Mouse (Mus musculus) B cell, adult 2 months (primary cell): ENCODE data around the gene Slc30a3.
A peak's percentile ranks its signal among the peaks of the same experiment; 100 is the strongest.

Experiments
- DNase-seq, 2 experiments: peaks; one replicate each; pipeline ENCODE4 v3.0.0; 2022

Slc30a3 gene

DNA sequence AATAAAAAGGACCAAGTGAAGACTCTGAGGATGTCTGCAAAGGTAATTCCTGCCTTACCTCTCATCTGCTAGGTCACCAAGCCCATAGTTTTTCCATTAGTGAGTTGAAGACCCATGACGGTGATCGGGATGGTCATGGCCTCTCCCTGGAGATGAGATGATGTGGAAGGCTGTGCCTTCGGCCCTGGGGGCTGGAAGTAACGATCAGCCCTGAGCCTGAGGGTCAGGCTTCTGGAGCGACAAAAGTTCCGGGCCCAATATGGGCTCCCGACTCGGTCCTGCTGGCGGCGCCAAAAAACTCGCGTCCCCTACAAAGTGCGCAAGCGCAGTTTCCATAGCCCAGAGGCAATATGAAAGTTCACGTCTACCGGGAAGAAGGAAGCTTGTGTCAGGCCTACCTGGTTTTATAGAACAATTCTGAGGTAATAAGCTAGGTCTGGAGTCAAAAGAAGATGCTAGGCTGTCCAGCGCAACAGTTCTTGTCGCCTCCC lies at the start of gene Slc30a3:
Gene Slc30a3 (minus strand): TSS at position 238 of the 491 bp plus-strand sequence.
- DNase-seq: no peak

DNA sequence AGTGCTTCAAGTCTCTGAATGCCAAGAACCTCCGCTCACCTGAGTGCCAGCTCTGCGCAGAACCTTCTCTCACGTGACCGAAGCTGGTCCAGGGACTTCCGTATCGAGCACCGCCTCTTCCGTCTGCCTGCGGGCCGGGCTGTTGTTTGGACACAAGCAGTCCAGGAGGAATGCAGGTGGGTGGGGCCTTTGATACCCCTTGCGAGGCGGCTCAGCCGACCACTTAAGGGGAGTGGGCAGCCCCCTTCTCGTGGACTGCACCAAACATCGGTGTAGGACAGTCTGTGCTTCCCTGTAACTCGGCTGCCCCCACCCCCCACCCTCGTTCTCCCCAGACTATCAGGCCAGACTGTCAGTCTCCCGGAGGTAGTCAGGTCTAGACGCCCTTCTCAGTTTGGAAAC lies 46.1 kb upstream of the Slc30a3 start, which contains the start of gene Mpv17:
Gene Mpv17 (minus strand): TSS at position 100 of the 402 bp plus-strand sequence.
- peak; percentile 71 to 75 for DNase-seq

DNA sequence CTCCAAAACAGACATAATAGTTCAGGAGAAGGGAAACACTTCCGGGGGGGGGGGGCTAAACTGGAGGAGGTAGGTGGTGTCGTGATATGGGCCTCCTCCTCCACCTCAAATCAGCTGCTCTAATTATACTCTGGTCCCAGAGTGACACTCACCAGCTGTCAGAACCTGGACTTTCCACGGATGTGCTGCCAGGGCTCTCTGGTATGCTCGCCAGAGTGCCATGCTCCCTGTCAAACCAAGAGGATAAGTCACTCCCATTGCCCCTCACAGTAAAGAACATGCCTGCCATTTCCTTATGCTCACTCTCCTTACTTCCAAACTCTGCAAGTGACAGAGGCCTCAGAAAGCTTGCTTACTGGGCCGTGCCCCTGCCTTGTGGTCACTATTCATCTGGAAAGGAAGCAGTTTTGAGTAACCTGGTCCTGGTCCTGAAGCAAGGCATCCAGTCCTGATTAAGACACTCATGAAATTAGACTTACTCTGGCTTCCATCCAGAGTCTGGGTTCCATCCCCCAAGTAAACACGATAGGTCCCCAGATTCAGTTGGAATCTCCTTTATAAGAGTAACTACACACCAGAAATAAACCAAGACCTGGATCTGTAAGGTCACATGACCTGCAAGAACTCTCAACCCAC lies 45.6 kb upstream of the Slc30a3 start:
- no peak for DNase-seq

GRCm38 (mm10) chr5:31151746-31152145 lies 43.7 kb upstream of the Slc30a3 start:
- no peak for DNase-seq

DNA sequence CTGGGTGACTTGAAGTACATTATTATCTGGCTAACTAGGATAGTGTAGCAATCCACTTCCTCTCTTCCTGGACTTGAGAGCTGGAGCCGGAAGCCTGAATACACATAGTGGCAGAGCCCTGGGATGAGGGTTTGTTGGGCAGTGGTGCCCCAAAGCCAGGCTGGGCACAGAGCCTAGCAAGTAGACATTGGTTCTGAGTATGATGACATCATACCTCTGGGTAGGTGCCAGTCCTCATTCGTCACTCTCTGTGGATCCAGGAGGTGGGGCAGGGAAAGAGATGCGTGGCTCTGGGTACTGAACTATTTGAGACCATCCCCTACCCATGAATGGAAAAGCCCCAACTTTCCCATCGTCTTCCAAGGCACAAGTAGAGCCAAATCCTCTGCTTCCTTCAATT lies 41.7 kb upstream of the Slc30a3 start:
- DNase-seq: no peak

DNA sequence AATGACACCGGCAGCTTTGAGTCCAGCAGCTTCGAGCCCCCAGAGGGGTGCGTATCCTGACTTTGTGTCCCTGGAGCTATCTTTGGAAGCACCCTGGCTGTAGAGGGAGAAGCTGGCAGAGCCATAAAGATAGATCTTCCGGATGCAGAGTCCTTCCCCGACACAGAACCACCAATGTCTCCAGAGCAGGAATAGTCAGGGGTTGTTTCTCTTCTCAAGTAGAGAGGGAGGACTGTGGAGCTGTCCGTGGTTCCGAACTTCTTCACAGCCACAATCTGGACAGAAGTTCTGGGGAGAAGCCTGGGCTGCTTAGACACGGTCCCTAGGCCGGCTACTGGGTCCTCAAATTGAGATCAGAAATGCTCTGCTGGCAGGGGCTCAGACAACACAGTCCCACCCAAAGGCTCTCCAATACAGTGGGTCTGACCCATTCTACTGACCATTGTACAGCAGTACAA lies 31.0 kb upstream of the Slc30a3 start:
- DNase-seq: no peak

DNA sequence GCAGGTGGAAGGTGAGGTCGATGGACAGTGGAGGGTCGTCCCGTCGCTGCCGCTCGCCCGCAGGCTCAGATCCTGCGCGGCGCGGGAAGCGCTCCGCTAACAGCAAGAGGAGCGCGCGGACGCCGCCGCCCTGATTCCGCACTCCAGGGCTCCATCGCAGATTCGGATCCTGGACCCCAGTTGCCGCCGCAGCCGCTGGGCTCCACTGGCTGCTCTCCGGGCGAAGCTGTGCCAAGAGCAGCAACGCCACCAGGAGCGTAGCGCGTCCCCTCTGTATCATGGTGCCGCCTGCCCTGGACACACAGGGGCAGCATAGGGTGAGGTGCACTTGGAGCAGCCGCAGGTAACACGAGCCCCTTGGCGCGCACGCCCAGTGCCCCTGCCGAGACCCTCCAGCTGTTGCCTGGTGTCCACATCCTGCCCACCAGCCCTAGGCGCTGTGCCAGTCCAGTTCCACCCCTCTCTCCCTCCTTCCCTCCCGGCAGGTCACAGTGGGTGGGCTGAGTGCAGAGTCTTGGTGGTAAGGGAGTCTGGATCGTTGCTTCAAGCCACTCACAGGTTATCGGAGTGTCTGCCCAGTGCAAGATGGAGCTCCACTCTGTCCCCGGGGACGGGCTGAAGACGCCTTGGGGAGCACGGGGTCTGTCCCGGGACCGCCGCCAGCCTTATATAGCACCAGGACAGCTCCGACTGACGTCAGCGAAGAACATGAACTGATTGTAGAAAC lies 30.4 kb upstream of the Slc30a3 start, which contains the start of gene Ucn:
Gene Ucn (minus strand): TSS at position 589 of the 727 bp plus-strand sequence.
- DNase-seq: no peak

DNA sequence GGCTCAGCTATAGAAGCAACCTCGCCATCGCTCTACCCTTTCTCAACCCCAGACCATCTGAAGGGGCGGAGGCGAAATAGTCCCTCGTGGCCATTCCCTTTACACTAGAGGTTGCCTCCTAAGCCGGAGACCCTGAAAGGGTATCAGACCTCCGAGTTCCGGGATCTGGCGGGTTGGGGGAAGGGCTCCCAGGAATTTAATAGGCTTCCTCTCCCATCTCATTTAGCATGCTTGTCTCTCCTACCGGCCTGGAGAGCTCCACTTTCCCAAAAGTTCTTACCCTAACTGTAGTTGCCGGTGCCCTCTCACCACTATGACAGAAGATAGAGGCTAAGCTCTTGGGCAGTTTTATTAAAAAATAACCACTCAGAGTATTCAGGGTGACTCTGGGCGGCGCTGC lies 29.6 kb upstream of the Slc30a3 start:
- no peak for DNase-seq

GRCm38 (mm10) chr5:31136730-31137424 lies 28.8 kb upstream of the Slc30a3 start:
- no peak for DNase-seq

DNA sequence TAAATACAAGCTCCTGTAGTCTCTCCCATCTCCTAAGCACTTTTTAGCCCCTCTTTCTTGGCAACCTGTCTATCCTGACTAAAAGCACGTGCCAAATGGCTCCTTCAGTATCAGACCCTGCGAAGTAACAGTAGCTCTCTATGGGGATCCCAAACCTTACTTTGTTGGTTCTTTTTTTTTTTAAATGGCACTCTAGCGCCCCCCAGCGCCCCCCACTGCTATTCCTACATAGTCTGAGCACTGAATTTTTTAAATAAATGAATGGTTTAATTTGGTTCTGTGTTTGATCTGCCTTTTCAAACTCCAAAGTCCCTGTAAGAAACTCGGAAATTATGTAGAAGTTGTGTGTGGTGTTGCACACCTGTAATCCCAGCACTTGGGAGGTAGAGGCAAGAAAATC lies 18.0 kb upstream of the Slc30a3 start:
- peak in 1 of 2 experiments; percentile 22 for DNase-seq

DNA sequence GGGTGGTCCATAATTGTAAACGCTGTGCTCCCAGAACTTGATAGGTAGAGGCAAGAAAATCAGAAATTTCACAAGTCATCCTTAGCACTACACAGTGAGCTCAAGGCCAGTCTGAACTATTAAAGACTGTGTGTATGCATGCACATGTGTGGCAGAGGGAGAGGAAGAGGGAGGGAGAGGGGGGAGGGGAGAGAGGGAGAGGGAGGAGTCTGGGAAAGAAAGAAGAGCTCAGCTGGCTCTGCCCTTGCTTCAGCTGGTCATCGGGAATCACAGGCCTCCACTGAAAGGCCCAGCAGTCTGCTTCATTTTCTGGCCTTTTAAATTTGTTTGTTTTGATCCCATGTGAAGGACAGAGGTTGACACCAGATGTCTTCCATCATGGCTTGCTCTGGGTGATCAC lies 15.4 kb upstream of the Slc30a3 start:
- no peak for DNase-seq

GRCm38 (mm10) chr5:31121111-31121510 lies 13.1 kb upstream of the Slc30a3 start:
- DNase-seq: no peak

DNA sequence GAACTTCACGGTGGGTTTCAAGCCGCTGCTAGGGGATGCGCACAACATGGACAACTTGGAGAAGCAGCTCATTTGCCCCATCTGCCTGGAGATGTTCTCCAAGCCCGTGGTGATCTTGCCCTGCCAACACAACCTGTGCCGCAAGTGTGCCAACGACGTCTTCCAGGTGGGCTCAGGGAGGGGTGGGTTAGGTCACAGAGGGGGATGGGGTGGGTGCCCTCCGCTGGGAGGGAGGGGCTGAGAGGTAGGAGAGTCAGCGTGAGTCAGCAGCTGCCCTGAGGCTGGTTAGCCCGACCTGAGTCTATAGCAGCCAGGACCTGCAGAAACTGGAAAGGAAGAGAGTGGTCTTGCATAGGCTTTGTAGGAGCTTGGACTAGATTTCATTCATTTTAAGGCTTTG lies 8.9 kb upstream of the Slc30a3 start:
- no peak for DNase-seq

GRCm38 (mm10) chr5:31116354-31116753 lies 8.3 kb upstream of the Slc30a3 start, which contains the start of gene Trim54:
Gene Trim54 (plus strand): TSS chr5:31116712.
- no peak for DNase-seq

- peak; percentile 30 to 43 for DNase-seq
Measured at GRCm38 (mm10) chr5:31110781-31111180, 2.7 kb upstream of the Slc30a3 start.

- DNase-seq: no peak
Measured at GRCm38 (mm10) chr5:31105814-31106335, 2.2 kb downstream of the Slc30a3 start, which contains the start of gene Dnajc5g. Gene Dnajc5g (plus strand): TSS chr5:31106285.

DNA sequence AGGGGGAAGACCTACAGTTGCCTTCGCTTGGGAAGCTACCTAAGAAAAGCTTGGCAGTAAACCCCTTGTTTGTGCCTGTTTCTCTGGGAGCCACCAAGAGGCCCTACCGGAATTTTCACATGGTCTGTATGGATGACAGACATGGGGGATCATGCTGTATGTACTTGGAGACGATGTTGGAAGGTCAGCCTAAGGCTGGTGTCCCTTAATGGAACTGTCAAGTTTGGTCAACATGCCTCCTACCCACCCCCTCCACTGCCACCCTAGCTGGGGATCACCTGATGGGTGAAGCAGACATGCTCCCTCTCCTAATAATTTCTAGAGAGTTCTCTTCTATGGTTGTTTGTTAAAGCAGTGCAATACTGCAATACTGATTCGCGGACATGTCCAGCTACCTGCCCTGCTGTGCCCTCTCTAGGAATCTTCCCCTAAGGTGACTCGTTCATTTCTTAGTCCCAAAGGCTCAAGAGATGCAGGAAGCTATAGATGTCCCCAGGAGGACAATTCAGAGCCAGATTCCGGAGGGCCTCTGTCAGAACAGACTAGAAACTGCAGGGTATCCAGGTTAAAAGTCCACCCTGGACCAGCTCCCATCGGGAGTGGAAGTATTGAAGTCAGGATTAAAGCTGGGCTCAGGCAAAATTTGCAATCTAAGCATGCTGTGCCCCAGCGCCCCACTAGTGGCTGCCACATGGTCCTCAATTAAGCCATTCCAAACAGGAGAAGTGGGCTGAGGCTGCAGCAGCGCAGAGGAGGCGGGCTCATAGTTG lies 12.1 kb downstream of the Slc30a3 start:
- no peak for DNase-seq

GRCm38 (mm10) chr5:31094799-31095691 lies 13.0 kb downstream of the Slc30a3 start:
- DNase-seq: peak; percentile 90 to 92

DNA sequence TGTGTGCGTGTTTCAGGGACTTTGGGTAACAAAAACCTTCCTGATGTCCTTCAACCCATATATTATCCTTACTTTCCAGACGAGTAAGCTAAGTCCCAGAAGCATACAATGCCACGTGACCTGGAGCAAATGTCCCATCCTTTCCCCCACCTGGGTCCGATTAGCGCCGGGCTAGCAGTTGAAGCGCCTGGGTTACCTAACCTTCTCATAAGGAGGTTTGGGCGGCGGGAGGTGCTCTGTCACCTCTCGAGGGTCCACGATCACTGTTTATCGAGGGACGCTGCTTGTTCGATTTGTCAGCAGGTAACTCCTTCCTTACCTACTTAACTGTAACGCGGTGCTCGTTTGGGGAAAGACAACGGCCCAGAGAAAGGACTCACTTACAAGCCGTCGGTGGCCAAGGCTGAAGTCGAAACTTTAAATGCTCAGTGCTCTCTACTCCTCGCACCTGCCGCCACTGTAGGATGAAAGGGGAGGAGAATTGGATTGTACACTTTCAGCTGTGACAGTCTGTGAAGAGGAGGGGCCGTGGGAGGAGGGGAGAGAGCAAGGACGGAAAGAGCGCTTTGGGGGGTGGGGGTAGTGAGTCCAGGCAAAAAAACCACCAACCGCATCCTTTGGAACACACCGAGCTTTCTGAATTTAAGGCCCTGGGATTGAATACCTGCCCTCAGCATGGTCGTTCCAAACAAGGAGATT lies 13.8 kb downstream of the Slc30a3 start:
- peak; percentile 33 to 42 for DNase-seq
